Mouse (Mus musculus): ENCODE data around the gene Ttk. TPM values are rescaled to one million over a fixed set of nuclear protein-coding genes. Genes with fewer than 3 reads are reported as not detected.

Ttk gene
- polyA plus RNA-seq, 1 experiment from 2014 or later = 1.9 TPM

GRCm38 (mm10) chr9:83807562-83807961 is 26.9 kb upstream of the Ttk start:
- no peak overlapping the region for H3K27ac ChIP-seq (ENCODE audit: low read depth, low read length)
- no peak overlapping the region for H3K4me3 ChIP-seq (ENCODE audit: low read depth, low read length)
- H3K4me2 ChIP-seq (ENCODE audit: low read depth, low read length) = no peak overlapping the region
- no peak overlapping the region for H3K9ac ChIP-seq (replicated peaks; ENCODE audit: low read depth, low read length)
- no peaks in the 10 kb centered on the region for H3K27me3 ChIP-seq (ENCODE audit: control insufficient read depth, insufficient read depth, low read length)
- peaks cover 21% of the 10 kb centered on the region for H3K4me1 ChIP-seq (ENCODE audit: control insufficient read depth, insufficient read depth, low read length)
- no peaks in the 10 kb centered on the region for H3K9me3 ChIP-seq (ENCODE audit: control insufficient read depth, low read length)
- ATAC-seq (ENCODE audit: low read depth) = no peak
- no peaks in the 10 kb centered on the region for H3K36me3 ChIP-seq (ENCODE audit: control insufficient read depth, insufficient read depth, low read length)
- 9% methylated on average over 2 of the region's 2 CpGs for WGBS

GRCm38 (mm10) chr9:83819188-83819587 is 15.3 kb upstream of the Ttk start:
- H3K36me3 ChIP-seq (ENCODE audit: control insufficient read depth, insufficient read depth, low read length) = no peaks in the 10 kb centered on the region
- no peak overlapping the region for H3K4me3 ChIP-seq (ENCODE audit: low read depth, low read length)
- H3K4me1 ChIP-seq (ENCODE audit: control insufficient read depth, insufficient read depth, low read length) = no peaks in the 10 kb centered on the region
- no peak overlapping the region for H3K9ac ChIP-seq (replicated peaks; ENCODE audit: low read depth, low read length)
- no peak for ATAC-seq (ENCODE audit: low read depth)
- H3K27ac ChIP-seq (ENCODE audit: low read depth, low read length) = no peak overlapping the region
- no peaks in the 10 kb centered on the region for H3K27me3 ChIP-seq (ENCODE audit: control insufficient read depth, insufficient read depth, low read length)
- WGBS = 73% methylated on average over 7 of the region's 7 CpGs
- no peak overlapping the region for H3K4me2 ChIP-seq (ENCODE audit: low read depth, low read length)
- H3K9me3 ChIP-seq (ENCODE audit: control insufficient read depth, low read length) = no peaks in the 10 kb centered on the region

- Histone ChIP-seq H3K9ac (replicated peaks; ENCODE audit: low read depth, low read length) (no peak overlapping the region), H3K9me3 (ENCODE audit: control insufficient read depth, low read length) (no peaks in the 10 kb centered on the region), H3K4me3 (ENCODE audit: low read depth, low read length) (no peak overlapping the region), H3K4me1 (ENCODE audit: control insufficient read depth, insufficient read depth, low read length) (no peaks in the 10 kb centered on the region), H3K4me2 (ENCODE audit: low read depth, low read length) (no peak overlapping the region), H3K36me3 (ENCODE audit: control insufficient read depth, insufficient read depth, low read length) (no peaks in the 10 kb centered on the region), H3K27ac (ENCODE audit: low read depth, low read length) (no peak overlapping the region), H3K27me3 (ENCODE audit: control insufficient read depth, insufficient read depth, low read length) (no peaks in the 10 kb centered on the region)
- ATAC-seq (ENCODE audit: low read depth) = no peak
- 95% methylated on average over 2 of the region's 2 CpGs for WGBS
These were observed 13.5 kb upstream of the Ttk start for GRCm38 (mm10) chr9:83820976-83821375.

GRCm38 (mm10) chr9:83822925-83823324 is 11.6 kb upstream of the Ttk start:
- H3K9me3 ChIP-seq (ENCODE audit: control insufficient read depth, low read length) = no peaks in the 10 kb centered on the region
- H3K27ac ChIP-seq (ENCODE audit: low read depth, low read length) = no peak overlapping the region
- WGBS = 90% methylated on average over 5 of the region's 5 CpGs
- no peaks in the 10 kb centered on the region for H3K36me3 ChIP-seq (ENCODE audit: control insufficient read depth, insufficient read depth, low read length)
- no peak overlapping the region for H3K9ac ChIP-seq (replicated peaks; ENCODE audit: low read depth, low read length)
- H3K27me3 ChIP-seq (ENCODE audit: control insufficient read depth, insufficient read depth, low read length) = no peaks in the 10 kb centered on the region
- no peaks in the 10 kb centered on the region for H3K4me1 ChIP-seq (ENCODE audit: control insufficient read depth, insufficient read depth, low read length)
- no peak for ATAC-seq (ENCODE audit: low read depth)
- H3K4me2 ChIP-seq (ENCODE audit: low read depth, low read length) = no peak overlapping the region
- H3K4me3 ChIP-seq (ENCODE audit: low read depth, low read length) = no peak overlapping the region

GRCm38 (mm10) chr9:83829896-83830295 is 4.6 kb upstream of the Ttk start:
- Histone ChIP-seq H3K27me3 (ENCODE audit: control insufficient read depth, insufficient read depth, low read length) (no peaks in the 10 kb centered on the region), H3K9me3 (ENCODE audit: control insufficient read depth, low read length) (no peaks in the 10 kb centered on the region), H3K27ac (ENCODE audit: low read depth, low read length) (no peak overlapping the region), H3K4me3 (ENCODE audit: low read depth, low read length) (no peak overlapping the region), H3K4me1 (ENCODE audit: control insufficient read depth, insufficient read depth, low read length) (peaks cover 2% of the 10 kb centered on the region; the same call in 1 of the 2 replicates), H3K9ac (replicated peaks; ENCODE audit: low read depth, low read length) (no peak overlapping the region), H3K4me2 (ENCODE audit: low read depth, low read length) (no peak overlapping the region), H3K36me3 (ENCODE audit: control insufficient read depth, insufficient read depth, low read length) (no peaks in the 10 kb centered on the region)
- no peak for ATAC-seq (ENCODE audit: low read depth)
- 85% methylated on average over 5 of the region's 5 CpGs for WGBS

- H3K27me3 ChIP-seq (ENCODE audit: control insufficient read depth, insufficient read depth, low read length) = no peaks in the 10 kb centered on the region
- no peak overlapping the region for H3K4me3 ChIP-seq (ENCODE audit: low read depth, low read length)
- H3K9me3 ChIP-seq (ENCODE audit: control insufficient read depth, low read length) = no peaks in the 10 kb centered on the region
- H3K27ac ChIP-seq (ENCODE audit: low read depth, low read length) = no peak overlapping the region
- 66% methylated on average over 8 of the region's 8 CpGs for WGBS
- H3K4me1 ChIP-seq (ENCODE audit: control insufficient read depth, insufficient read depth, low read length) = peaks cover 5% of the 10 kb centered on the region; the same call in 1 of the 2 replicates
- no peak overlapping the region for H3K4me2 ChIP-seq (ENCODE audit: low read depth, low read length)
- no peaks in the 10 kb centered on the region for H3K36me3 ChIP-seq (ENCODE audit: control insufficient read depth, insufficient read depth, low read length)
- ATAC-seq (ENCODE audit: low read depth) = no peak
- no peak overlapping the region for H3K9ac ChIP-seq (replicated peaks; ENCODE audit: low read depth, low read length)
These were observed 3.3 kb upstream of the Ttk start for GRCm38 (mm10) chr9:83831152-83831551.

GRCm38 (mm10) chr9:83834748-83835313 is 342 bp downstream of the Ttk start:
- 2% methylated on average over 25 of the region's 27 CpGs for WGBS
- peak overlapping the region; percentile 48 for H3K4me3 ChIP-seq (ENCODE audit: low read depth, low read length)
- H3K9ac ChIP-seq (replicated peaks; ENCODE audit: low read depth, low read length) = peak overlapping the region; percentile 84
- no peak for ATAC-seq (ENCODE audit: low read depth)
- no peaks in the 10 kb centered on the region for H3K9me3 ChIP-seq (ENCODE audit: control insufficient read depth, low read length)
- peaks cover 5% of the 10 kb centered on the region; the same call in 1 of the 2 replicates for H3K4me1 ChIP-seq (ENCODE audit: control insufficient read depth, insufficient read depth, low read length)
- no peaks in the 10 kb centered on the region for H3K27me3 ChIP-seq (ENCODE audit: control insufficient read depth, insufficient read depth, low read length)
- H3K4me2 ChIP-seq (ENCODE audit: low read depth, low read length) = peak overlapping the region; percentile 85
- H3K36me3 ChIP-seq (ENCODE audit: control insufficient read depth, insufficient read depth, low read length) = no peaks in the 10 kb centered on the region
- no peak overlapping the region for H3K27ac ChIP-seq (ENCODE audit: low read depth, low read length)

GRCm38 (mm10) chr9:83852464-83852863 is 18.0 kb downstream of the Ttk start:
- no peak overlapping the region for H3K4me2 ChIP-seq (ENCODE audit: low read depth, low read length)
- H3K4me3 ChIP-seq (ENCODE audit: low read depth, low read length) = no peak overlapping the region
- ATAC-seq (ENCODE audit: low read depth) = no peak
- no peaks in the 10 kb centered on the region for H3K4me1 ChIP-seq (ENCODE audit: control insufficient read depth, insufficient read depth, low read length)
- no peaks in the 10 kb centered on the region for H3K36me3 ChIP-seq (ENCODE audit: control insufficient read depth, insufficient read depth, low read length)
- H3K27ac ChIP-seq (ENCODE audit: low read depth, low read length) = no peak overlapping the region
- H3K9me3 ChIP-seq (ENCODE audit: control insufficient read depth, low read length) = no peaks in the 10 kb centered on the region
- H3K9ac ChIP-seq (replicated peaks; ENCODE audit: low read depth, low read length) = no peak overlapping the region
- H3K27me3 ChIP-seq (ENCODE audit: control insufficient read depth, insufficient read depth, low read length) = no peaks in the 10 kb centered on the region
- 94% methylated on average over 3 of the region's 3 CpGs for WGBS

GRCm38 (mm10) chr9:83865165-83865564 is 30.7 kb downstream of the Ttk start:
- Histone ChIP-seq H3K4me2 (ENCODE audit: low read depth, low read length) (no peak overlapping the region), H3K36me3 (ENCODE audit: control insufficient read depth, insufficient read depth, low read length) (no peaks in the 10 kb centered on the region), H3K27me3 (ENCODE audit: control insufficient read depth, insufficient read depth, low read length) (no peaks in the 10 kb centered on the region), H3K27ac (ENCODE audit: low read depth, low read length) (no peak overlapping the region), H3K4me1 (ENCODE audit: control insufficient read depth, insufficient read depth, low read length) (no peaks in the 10 kb centered on the region), H3K4me3 (ENCODE audit: low read depth, low read length) (no peak overlapping the region), H3K9ac (replicated peaks; ENCODE audit: low read depth, low read length) (no peak overlapping the region), H3K9me3 (ENCODE audit: control insufficient read depth, low read length) (no peaks in the 10 kb centered on the region)
- 92% methylated on average over 4 of the region's 4 CpGs for WGBS
- ATAC-seq (ENCODE audit: low read depth) = no peak
